1 mouse cellular context compared by ENCODE assay signal in genomic region chr6:129326568-129327150, GRCm38 (mm10).
A peak's percentile ranks its signal among the peaks of the same experiment; 100 is the strongest.
TF ChIP-seq lines count a peak whose summit lies in the region.

No protein-coding gene starts in this region.

TF ChIP-seq in CH12.LX, 34 proteins besides CTCF, POLR2A, EP300 and RAD21 (continued from another document):
- TF ChIP-seq MAZ (IDR thresholded peaks at IDR 0.05; ENCODE audit: low read depth, low read length) (0 out of 2 replicates have a peak, but pooled peaks have one; percentile 38), TBP (conservative IDR thresholded peaks at IDR 0.05; ENCODE audit: low read depth, low read length) (peak; percentile 60; the same call in 1 of the 2 replicates), ELF1 (IDR thresholded peaks at IDR 0.05; ENCODE audit: low read depth, low read length) (no peak), KAT2A (IDR thresholded peaks at IDR 0.05; ENCODE audit: insufficient replicate concordance, low read length) (no peak), JUND (conservative IDR thresholded peaks at IDR 0.05; ENCODE audit: low read depth, low read length) (peak; percentile 85), MAX (IDR thresholded peaks at IDR 0.05; ENCODE audit: low read length) (peak; percentile 95), ZNF384 (IDR thresholded peaks at IDR 0.05; ENCODE audit: low read depth, low read length) (no peak), NRF1 (IDR thresholded peaks at IDR 0.05; ENCODE audit: low read depth, low read length) (no peak), CHD1 (IDR thresholded peaks at IDR 0.05; ENCODE audit: low read depth, low read length) (0 out of 2 replicates have a peak, but pooled peaks have one; percentile 2), HCFC1 (IDR thresholded peaks at IDR 0.05; ENCODE audit: low read depth, low read length) (no peak), MEF2A (IDR thresholded peaks at IDR 0.05; ENCODE audit: borderline replicate concordance, low read depth, low read length) (peak; percentile 42; the same call in 1 of the 2 replicates), TCF12 (IDR thresholded peaks at IDR 0.05; ENCODE audit: low read depth, low read length) (peak; percentile 94), GABPA (IDR thresholded peaks at IDR 0.05; ENCODE audit: insufficient replicate concordance, low read depth, low read length) (0 out of 2 replicates have a peak, but pooled peaks have one; percentile 9), SIN3A (IDR thresholded peaks at IDR 0.05; ENCODE audit: low read length) (peak; percentile 23; the same call in 1 of the 2 replicates), ZC3H11A (IDR thresholded peaks at IDR 0.05; ENCODE audit: low read depth, low read length) (no peak), RCOR1 (conservative IDR thresholded peaks at IDR 0.05; ENCODE audit: low read depth, low read length) (0 out of 2 replicates have a peak, but pooled peaks have one; percentile 24), MXI1 (IDR thresholded peaks at IDR 0.05; ENCODE audit: low read depth, low read length) (peak; percentile 62; the same call in 1 of the 2 replicates), SMC3 (IDR thresholded peaks at IDR 0.05; ENCODE audit: low read depth, low read length) (no peak), UBTF (IDR thresholded peaks at IDR 0.05; ENCODE audit: low read depth, low read length) (no peak), IRF4 (IDR thresholded peaks at IDR 0.05; ENCODE audit: low read depth, low read length) (peak; percentile 72), POLR2AphosphoS2 (IDR thresholded peaks at IDR 0.05; ENCODE audit: low read depth, low read length) (peak; percentile 38; the same call in 1 of the 2 replicates), PAX5 (IDR thresholded peaks at IDR 0.05; ENCODE audit: low read length) (no peak), USF2 (conservative IDR thresholded peaks at IDR 0.05; ENCODE audit: low read depth, low read length) (no peak), MAFK (IDR thresholded peaks at IDR 0.05; ENCODE audit: insufficient replicate concordance, low read length) (no peak)
